Mouse (Mus musculus): ENCODE measurements around the gene Fgfr2.

DNA sequence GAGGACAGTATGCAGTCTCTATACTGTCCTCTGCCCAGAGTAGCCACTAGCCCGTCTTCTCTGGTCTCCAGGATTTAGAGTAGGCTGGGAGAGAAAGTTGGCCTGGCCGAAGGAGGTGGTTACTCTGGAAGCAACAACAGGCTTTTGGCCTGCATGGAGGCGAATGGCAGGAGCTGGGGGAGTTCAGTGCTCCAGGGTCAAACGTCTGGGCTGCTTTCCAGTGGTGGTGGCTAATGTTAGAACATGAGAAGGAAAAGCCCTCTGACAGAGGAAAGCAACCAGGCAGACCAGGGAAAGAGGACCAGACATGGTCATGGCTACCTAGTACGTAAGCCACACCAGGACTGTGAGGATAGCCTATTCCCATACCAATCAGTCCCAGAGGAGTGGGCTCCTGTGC lies 347.8 kb downstream of the Fgfr2 start:
- no peak for TF ChIP-seq CTCF (IDR thresholded peaks at IDR 0.05; ENCODE audit: low read depth)
- no peak for TF ChIP-seq EP300 (IDR thresholded peaks at IDR 0.05; ENCODE audit: low read depth)

All from liver, postnatal 0 days (tissue).